Mouse (Mus musculus) stomach, postnatal 0 days (tissue): ENCODE results near the gene Hist1h4m. TPM values are rescaled to one million over a fixed set of nuclear protein-coding genes. Genes with fewer than 3 reads are reported as not detected.
A peak's percentile ranks its signal among the peaks of the same experiment; 100 is the strongest.
"Not testable (repeated sequence)": the region's sequence is repeated elsewhere in the genome, so short reads cannot be mapped to it uniquely, and the experiment has no call there.

Source experiments
- ATAC-seq: fragments of 200-750 bp; cut with Nextera tagmentation; 2 replicates; pipeline ENCODE4 v1.8.0; 2017; ENCODE audit not compliant: low FRiP score, low TSS enrichment
- DNase-seq: peaks from one replicate; pipeline ENCODE4 v3.0.0-alpha.2; 2016; ENCODE audit warnings: low spot score
- H3K27ac ChIP-seq: fragments of 300-500 bp; sonication (generic); replicated peaks from 2 replicates; pipeline ENCODE4 v1.5.1; 2014; ENCODE audit warnings: mild to moderate bottlenecking, control low read depth
- H3K27me3 ChIP-seq: fragments of 300-500 bp; sonication (generic); 2 replicates; pipeline ENCODE4 v1.6.1; 2014; ENCODE audit warnings: low read length; ENCODE audit not compliant: control insufficient read depth, insufficient read depth
- H3K36me3 ChIP-seq: fragments of 300-500 bp; sonication (generic); 2 replicates; pipeline ENCODE4 v1.6.1; 2014; ENCODE audit warnings: low read length, mixed read lengths; ENCODE audit not compliant: control insufficient read depth, insufficient read depth
- H3K4me1 ChIP-seq: fragments of 300-500 bp; sonication (generic); replicated peaks from 2 replicates; pipeline ENCODE4 v1.6.1; 2014; ENCODE audit warnings: antibody characterized with exemption; ENCODE audit not compliant: control insufficient read depth, insufficient read depth
- H3K4me2 ChIP-seq: fragments of 300-500 bp; sonication (generic); replicated peaks from 2 replicates; pipeline ENCODE4 v1.6.1; 2014; ENCODE audit warnings: low read depth, mild to moderate bottlenecking, control low read depth, moderate library complexity
- H3K4me3 ChIP-seq: fragments of 300-500 bp; sonication (generic); 2 replicates; pipeline ENCODE4 v1.5.1; 2014; ENCODE audit warnings: low read depth, low read length, control low read depth
- H3K9ac ChIP-seq: fragments of 300-500 bp; sonication (generic); 2 replicates; pipeline ENCODE4 v1.6.1; 2014; ENCODE audit warnings: mild to moderate bottlenecking, low read length, control low read depth, mixed read lengths
- H3K9me3 ChIP-seq: fragments of 300-500 bp; sonication (generic); 2 replicates; pipeline ENCODE4 v1.6.1; 2016; ENCODE audit warnings: low read length; ENCODE audit not compliant: control insufficient read depth
- CTCF ChIP-seq: IDR thresholded peaks from 2 replicates; pipeline ENCODE4 v1.5.1; 2016; ENCODE audit warnings: antibody characterized with exemption, low read depth, mild to moderate bottlenecking, moderate library complexity
- EP300 ChIP-seq: optimal IDR thresholded peaks from 2 replicates; pipeline ENCODE3; 2016; ENCODE audit warnings: antibody characterized with exemption
- WGBS: fragments of 180-500 bp; shearing (Covaris S2); extraction: QIAGEN DNeasy Blood & Tissue Kit; methylation state at CpG from one replicate; pipeline ENCODE4 v1.1.7; 2014; 5-methylcytosine and 5-hydroxymethylcytosine counted together
- polyA plus RNA-seq: library from polyadenylated mRNA; unstranded; fragments of >200 nt; fragmentation: Nextera tagmentation; extraction: Ambion mirVana; gene quantifications from 2 replicates; pipeline ENCODE4 v1.2.1, GENCODE M21; 2015

Gene Hist1h4m
- polyA plus RNA-seq, 1 experiment from 2014 or later, result not detected

GRCm38 (mm10) chr13:21787760-21788593 is 23.6 kb upstream of the Hist1h4m start:
- no peak for DNase-seq

GRCm38 (mm10) chr13:21789925-21790324 is 21.6 kb upstream of the Hist1h4m start:
- H3K9ac ChIP-seq, result no peak overlapping the region
- no peaks in the 10 kb centered on the region for H3K4me1 ChIP-seq
- H3K9me3 ChIP-seq, result no peaks in the 10 kb centered on the region
- DNase-seq, result no peak
- no peak overlapping the region for H3K4me2 ChIP-seq
- 63% methylated on average over 6 of the region's 6 CpGs for WGBS
- TF ChIP-seq CTCF, result no peak
- TF ChIP-seq EP300, result no peak
- ATAC-seq, result no peak
- no peaks in the 10 kb centered on the region for H3K27me3 ChIP-seq
- no peak overlapping the region for H3K4me3 ChIP-seq
- no peaks in the 10 kb centered on the region for H3K36me3 ChIP-seq
- no peak overlapping the region for H3K27ac ChIP-seq

More at GRCm38 (mm10) chr13:21787760-21788593, 23.6 kb upstream of the Hist1h4m start:
- WGBS, result 32% methylated on average over 13 of the region's 21 CpGs
- no peaks in the 10 kb centered on the region for H3K36me3 ChIP-seq
- peak overlapping the region; percentile 35 for H3K4me2 ChIP-seq
- H3K4me3 ChIP-seq, result no peak overlapping the region
- no peaks in the 10 kb centered on the region for H3K27me3 ChIP-seq
- ATAC-seq, result peak; percentile 50
- no peaks in the 10 kb centered on the region for H3K4me1 ChIP-seq
- peak overlapping the region; percentile 53; the same call in 1 of the 2 replicates for H3K27ac ChIP-seq
- H3K9me3 ChIP-seq, result no peaks in the 10 kb centered on the region
- no peak overlapping the region for H3K9ac ChIP-seq
- TF ChIP-seq EP300 (no peak), CTCF (no peak)

GRCm38 (mm10) chr13:21790601-21791283 is 20.8 kb upstream of the Hist1h4m start:
- DNase-seq, result peak; percentile 22
- Histone ChIP-seq H3K27me3 (no peaks in the 10 kb centered on the region), H3K4me2 (peak overlapping the region; percentile 34), H3K9ac (no peak overlapping the region; the same call in 1 of the 2 replicates), H3K4me1 (no peaks in the 10 kb centered on the region), H3K9me3 (no peaks in the 10 kb centered on the region), H3K4me3 (0 out of 2 replicates have a peak overlapping the region, but pooled peaks have one; percentile 1), H3K36me3 (no peaks in the 10 kb centered on the region), H3K27ac (no peak overlapping the region)
- 13% methylated on average over 16 of the region's 18 CpGs for WGBS
- no peak for TF ChIP-seq EP300
- no peak for TF ChIP-seq CTCF
- ATAC-seq, result no peak

- H3K4me3 ChIP-seq, result no peak overlapping the region
- WGBS, result 91% methylated on average over 7 of the region's 7 CpGs
- TF ChIP-seq CTCF (no peak), EP300 (no peak)
- no peaks in the 10 kb centered on the region for H3K36me3 ChIP-seq
- no peaks in the 10 kb centered on the region for H3K27me3 ChIP-seq
- DNase-seq, result no peak
- ATAC-seq, result no peak
- no peak overlapping the region for H3K9ac ChIP-seq
- H3K27ac ChIP-seq, result no peak overlapping the region
- H3K9me3 ChIP-seq, result no peaks in the 10 kb centered on the region
- no peak overlapping the region for H3K4me2 ChIP-seq
- no peaks in the 10 kb centered on the region for H3K4me1 ChIP-seq
Measured at GRCm38 (mm10) chr13:21795584-21795983, 16.0 kb upstream of the Hist1h4m start.

GRCm38 (mm10) chr13:21797163-21797562 is 14.4 kb upstream of the Hist1h4m start:
- ATAC-seq, H3K9me3 ChIP-seq, H3K4me3 ChIP-seq, H3K4me1 ChIP-seq, DNase-seq, H3K9ac ChIP-seq, H3K4me2 ChIP-seq, H3K27me3 ChIP-seq, H3K36me3 ChIP-seq, H3K27ac ChIP-seq: not testable (repeated sequence)

GRCm38 (mm10) chr13:21803058-21803457 is 8.5 kb upstream of the Hist1h4m start:
- H3K9ac ChIP-seq, H3K4me3 ChIP-seq, DNase-seq, H3K36me3 ChIP-seq, H3K9me3 ChIP-seq, H3K4me2 ChIP-seq, H3K4me1 ChIP-seq, H3K27ac ChIP-seq, H3K27me3 ChIP-seq: not testable (repeated sequence)
- ATAC-seq, result peak; percentile 82
- WGBS, result no CpG with 5 or more reads among the region's 4 CpGs

GRCm38 (mm10) chr13:21810073-21810472 is 1.5 kb upstream of the Hist1h4m start, which contains the start of the genes Hist1h2bq and Hist1h2ao:
Gene Hist1h2bq, minus strand, starts transcription at chr13:21810197.
Gene Hist1h2ao, plus strand, starts transcription at chr13:21810465.
- not testable (repeated sequence) for H3K4me2 ChIP-seq, H3K27ac ChIP-seq, H3K4me1 ChIP-seq, H3K27me3 ChIP-seq, DNase-seq, H3K9ac ChIP-seq, H3K36me3 ChIP-seq, H3K9me3 ChIP-seq, H3K4me3 ChIP-seq
- ATAC-seq, result peak; percentile 97
- WGBS, result no CpG with 5 or more reads among the region's 23 CpGs

GRCm38 (mm10) chr13:21811074-21811473 is 472 bp upstream of the Hist1h4m start:
- not testable (repeated sequence) for H3K36me3 ChIP-seq, H3K4me1 ChIP-seq, H3K27ac ChIP-seq, H3K4me2 ChIP-seq, H3K27me3 ChIP-seq, H3K4me3 ChIP-seq, H3K9me3 ChIP-seq, H3K9ac ChIP-seq, DNase-seq
- ATAC-seq, result peak; percentile 14; the same call in 1 of the 2 replicates
- no CpG with 5 or more reads among the region's 8 CpGs for WGBS
